Mouse (Mus musculus) ES-Bruce4 (cell line): ENCODE measurements around the gene Kynu. TPM values are rescaled to one million over a fixed set of nuclear protein-coding genes. Genes with fewer than 3 reads are reported as not detected.

Experiments
- H3K27ac ChIP-seq: 2 replicates; pipeline ENCODE4 v1.5.1; 2012; ENCODE audit warnings: low read length, inconsistent platforms; ENCODE audit not compliant: insufficient read depth
- H3K27me3 ChIP-seq: 2 replicates; pipeline ENCODE4 v1.6.1; 2012; ENCODE audit warnings: mild to moderate bottlenecking, low read length, inconsistent platforms; ENCODE audit not compliant: control insufficient read depth, poor library complexity, insufficient read depth, severe bottlenecking
- H3K36me3 ChIP-seq: 2 replicates; pipeline ENCODE4 v1.6.1; 2012; ENCODE audit warnings: inconsistent platforms, mild to moderate bottlenecking, low read length, moderate library complexity; ENCODE audit not compliant: control insufficient read depth, poor library complexity, insufficient read depth, severe bottlenecking
- H3K4me1 ChIP-seq: one replicate; pipeline ENCODE4 v1.8.1; 2011; ENCODE audit warnings: low read length; ENCODE audit not compliant: control insufficient read depth, insufficient read depth
- H3K4me3 ChIP-seq: 2 replicates; pipeline ENCODE4 v1.5.1; 2011; ENCODE audit warnings: low read depth, mild to moderate bottlenecking, low read length
- H3K9ac ChIP-seq: 2 replicates; pipeline ENCODE4 v1.6.1; 2012; ENCODE audit warnings: low read depth, mild to moderate bottlenecking, inconsistent platforms; ENCODE audit not compliant: poor library complexity, severe bottlenecking
- H3K9me3 ChIP-seq: replicated peaks from 2 replicates; pipeline ENCODE4 v1.6.1; 2012; ENCODE audit warnings: mild to moderate bottlenecking, low read length, inconsistent platforms; ENCODE audit not compliant: control insufficient read depth, poor library complexity, insufficient read depth, severe bottlenecking
- CTCF ChIP-seq: IDR thresholded peaks from one replicate; pipeline ENCODE4 v1.8.1; 2011; ENCODE audit warnings: low read depth, low read length
- EP300 ChIP-seq: IDR thresholded peaks from 2 replicates; pipeline ENCODE4 v1.6.1; 2011; ENCODE audit warnings: low read depth, low read length; ENCODE audit not compliant: insufficient read depth
- POLR2A ChIP-seq: IDR thresholded peaks from one replicate; pipeline ENCODE4 v1.8.1; 2011; ENCODE audit warnings: low read length; ENCODE audit not compliant: insufficient read depth
- polyA plus RNA-seq: library from polyadenylated mRNA; stranded (reverse); fragments of >200 nt; gene quantifications from 2 replicates; pipeline ENCODE4 v1.2.4, GENCODE M21; 2011; ENCODE audit warnings: low read depth; ENCODE audit not compliant: missing spikeins, insufficient read depth, insufficient read length

Kynu gene
- polyA plus RNA-seq, 1 experiment: 0.87 TPM

DNA sequence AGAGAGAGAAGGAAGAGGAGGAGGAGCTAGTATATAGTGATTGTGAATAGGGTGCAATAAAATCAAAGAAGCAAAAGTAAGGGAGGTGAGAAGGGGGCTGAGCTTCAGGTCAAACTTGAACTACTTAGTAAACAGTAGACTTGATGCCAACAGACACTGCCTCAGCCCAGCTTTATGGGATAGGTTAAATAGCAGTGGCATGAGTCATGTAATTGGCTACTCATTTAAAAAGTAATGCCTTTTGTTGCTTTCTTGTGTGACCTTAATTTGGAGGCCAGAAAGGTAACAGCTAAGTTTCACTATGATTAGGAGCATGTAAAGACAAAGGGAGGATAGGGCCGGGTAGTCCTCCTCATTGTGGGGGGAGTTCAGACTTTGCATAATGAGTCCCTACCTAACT is 13.3 kb downstream of the Kynu start:
- no peaks in the 10 kb centered on the region for H3K36me3 ChIP-seq
- H3K4me3 ChIP-seq: no peak overlapping the region
- no peaks in the 10 kb centered on the region for H3K9me3 ChIP-seq
- H3K4me1 ChIP-seq: no peaks in the 10 kb centered on the region
- H3K9ac ChIP-seq: no peak overlapping the region
- no peak overlapping the region for H3K27ac ChIP-seq
- no peak for TF ChIP-seq EP300
- no peak for TF ChIP-seq POLR2A
- no peak for TF ChIP-seq CTCF
- no peaks in the 10 kb centered on the region for H3K27me3 ChIP-seq

DNA sequence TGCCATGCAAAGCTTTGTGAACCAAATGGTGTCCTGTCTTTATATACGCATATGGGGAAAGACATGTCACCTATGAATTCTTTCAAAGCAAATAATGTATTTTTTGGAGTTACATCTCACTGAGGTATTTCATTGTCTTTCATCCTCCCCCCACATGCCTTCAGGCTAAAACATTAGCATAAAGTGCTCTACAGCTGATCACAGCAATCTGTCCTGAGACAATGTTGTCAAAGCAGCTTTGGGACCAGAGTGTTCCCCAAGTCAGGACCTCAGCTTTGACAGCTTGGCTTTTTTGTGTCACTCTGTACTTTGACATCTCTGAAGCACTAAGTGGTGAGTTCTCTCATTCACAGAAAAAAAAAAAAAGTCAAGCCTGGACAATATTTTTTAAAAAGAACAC is 18.4 kb downstream of the Kynu start:
- Histone ChIP-seq H3K36me3 (no peaks in the 10 kb centered on the region), H3K27me3 (no peaks in the 10 kb centered on the region), H3K27ac (no peak overlapping the region), H3K4me1 (no peaks in the 10 kb centered on the region), H3K9me3 (no peaks in the 10 kb centered on the region), H3K9ac (no peak overlapping the region), H3K4me3 (no peak overlapping the region)
- TF ChIP-seq POLR2A (no peak), EP300 (no peak), CTCF (no peak)

DNA sequence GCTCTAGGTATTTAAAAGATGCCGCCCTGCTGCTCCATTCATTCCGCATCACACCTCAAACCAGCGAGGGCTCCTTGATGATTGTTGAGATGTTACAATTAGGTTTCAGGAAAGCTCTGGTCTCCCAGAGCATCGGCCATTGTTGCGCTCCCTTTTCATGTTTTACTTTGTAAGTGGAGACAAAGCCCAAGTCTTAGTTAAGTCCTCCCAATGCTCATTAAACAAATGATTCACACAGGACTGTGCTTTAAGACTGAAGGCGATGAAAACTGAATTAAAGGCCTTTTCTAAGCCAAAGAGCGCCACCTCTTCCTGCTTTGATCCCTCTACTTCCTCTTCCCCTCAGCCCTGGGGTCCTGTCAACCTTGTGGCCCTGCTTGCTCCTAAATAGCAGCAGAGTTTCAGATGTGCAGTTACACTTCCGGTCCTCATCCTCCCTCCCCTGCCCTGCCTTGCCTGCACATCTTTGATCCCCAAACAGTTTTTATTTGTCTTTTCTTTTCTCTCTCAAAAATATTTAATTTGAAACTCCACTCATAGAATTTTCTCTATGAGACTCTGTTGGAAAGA is 28.2 kb downstream of the Kynu start:
- Histone ChIP-seq H3K9me3 (no peaks in the 10 kb centered on the region), H3K36me3 (no peaks in the 10 kb centered on the region), H3K4me3 (no peak overlapping the region), H3K27me3 (no peaks in the 10 kb centered on the region), H3K9ac (no peak overlapping the region), H3K27ac (no peak overlapping the region), H3K4me1 (no peaks in the 10 kb centered on the region)
- TF ChIP-seq CTCF: no peak
- TF ChIP-seq POLR2A: no peak
- TF ChIP-seq EP300: no peak

DNA sequence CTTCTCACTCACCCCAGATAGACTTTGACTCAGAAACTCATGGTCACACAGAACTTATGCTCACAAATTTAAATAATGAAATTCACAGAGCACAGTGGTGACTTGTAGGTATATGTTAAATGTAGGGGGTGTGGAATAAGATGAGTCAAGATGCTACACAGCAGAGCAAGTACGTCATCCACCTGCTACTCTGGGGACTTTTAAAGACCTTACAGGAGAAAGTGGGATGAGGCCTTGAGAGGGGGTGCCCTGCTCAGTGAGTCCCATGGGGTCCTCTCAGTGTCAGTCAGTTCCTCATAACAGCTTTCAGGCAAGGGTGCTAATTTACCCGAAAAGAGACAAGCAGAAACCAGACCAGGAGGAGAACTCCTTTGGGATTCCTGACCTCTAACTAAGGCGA is 30.4 kb downstream of the Kynu start:
- H3K9ac ChIP-seq: no peak overlapping the region

DNA sequence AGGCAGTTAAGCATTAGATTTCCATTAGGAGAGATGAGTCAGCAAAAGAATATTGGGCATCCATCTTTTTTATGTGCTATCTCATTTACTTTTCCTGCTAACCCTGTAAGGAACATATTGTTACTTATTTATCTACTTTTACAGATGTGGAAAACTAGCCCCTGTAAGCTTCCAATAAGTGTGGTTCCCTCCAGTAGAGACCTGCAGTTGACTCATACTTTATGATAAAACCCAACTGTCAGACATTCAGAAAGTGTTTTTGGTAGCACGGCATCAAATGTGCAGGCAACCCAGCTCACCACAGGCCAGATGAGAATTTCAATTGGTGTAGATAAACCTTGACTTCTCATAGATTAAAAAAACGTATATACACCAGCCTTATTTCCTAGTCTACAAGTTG is 32.7 kb downstream of the Kynu start:
- Histone ChIP-seq H3K9me3 (no peaks in the 10 kb centered on the region), H3K4me3 (no peak overlapping the region), H3K4me1 (no peaks in the 10 kb centered on the region), H3K27me3 (no peaks in the 10 kb centered on the region), H3K36me3 (no peaks in the 10 kb centered on the region), H3K27ac (no peak overlapping the region), H3K9ac (no peak overlapping the region)
- TF ChIP-seq EP300: no peak
- no peak for TF ChIP-seq POLR2A
- TF ChIP-seq CTCF: no peak

More for the DNA sequence above, 30.4 kb downstream of the Kynu start:
- H3K27me3 ChIP-seq: no peaks in the 10 kb centered on the region
- TF ChIP-seq CTCF (no peak), POLR2A (no peak), EP300 (no peak)
- H3K36me3 ChIP-seq: no peaks in the 10 kb centered on the region
- no peak overlapping the region for H3K27ac ChIP-seq
- no peaks in the 10 kb centered on the region for H3K9me3 ChIP-seq
- no peak overlapping the region for H3K4me3 ChIP-seq
- no peaks in the 10 kb centered on the region for H3K4me1 ChIP-seq

DNA sequence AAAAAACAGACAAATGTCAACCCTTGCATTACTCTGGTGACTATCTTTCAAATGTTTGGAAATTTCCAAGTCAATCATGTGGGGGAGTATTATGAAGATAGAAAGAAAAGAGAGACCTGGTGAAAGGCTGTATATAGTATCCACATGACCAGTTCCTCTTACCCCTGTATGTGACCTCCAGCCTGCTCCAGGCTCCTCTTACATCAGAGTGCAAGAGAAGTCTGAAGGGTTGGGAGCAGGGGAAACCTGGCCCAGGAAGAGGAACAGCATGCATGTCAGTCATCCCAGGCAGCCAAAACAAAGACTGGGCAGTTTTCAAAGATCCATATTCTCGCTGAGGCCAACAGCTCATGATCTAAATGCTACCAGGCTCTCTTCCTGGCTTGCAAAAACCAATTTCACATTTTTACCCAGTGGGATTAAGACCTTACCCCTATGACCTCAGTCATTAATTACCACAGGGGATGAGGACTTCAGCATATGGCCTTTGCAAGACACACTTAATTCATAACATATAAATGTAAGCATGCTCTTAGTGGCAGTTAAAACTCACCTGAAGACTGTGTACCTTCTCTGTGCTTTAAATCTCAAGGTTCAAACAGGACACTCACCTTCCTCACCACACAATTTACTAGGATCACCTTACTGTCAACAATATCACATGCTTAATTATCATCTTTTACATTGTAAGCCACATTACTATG is 37.0 kb downstream of the Kynu start:
- Histone ChIP-seq H3K4me1 (no peaks in the 10 kb centered on the region), H3K4me3 (no peak overlapping the region), H3K36me3 (no peaks in the 10 kb centered on the region), H3K27me3 (no peaks in the 10 kb centered on the region), H3K9ac (no peak overlapping the region), H3K27ac (no peak overlapping the region), H3K9me3 (no peaks in the 10 kb centered on the region)
- no peak for TF ChIP-seq EP300
- TF ChIP-seq POLR2A: no peak
- TF ChIP-seq CTCF: no peak
